Mouse (Mus musculus): ENCODE results near the gene Pgam5. TPM values are rescaled to one million over a fixed set of nuclear protein-coding genes. Genes with fewer than 3 reads are reported as not detected.

Pgam5 gene
- polyA plus RNA-seq, 1 experiment from 2014 or later, result 87.3 TPM

DNA sequence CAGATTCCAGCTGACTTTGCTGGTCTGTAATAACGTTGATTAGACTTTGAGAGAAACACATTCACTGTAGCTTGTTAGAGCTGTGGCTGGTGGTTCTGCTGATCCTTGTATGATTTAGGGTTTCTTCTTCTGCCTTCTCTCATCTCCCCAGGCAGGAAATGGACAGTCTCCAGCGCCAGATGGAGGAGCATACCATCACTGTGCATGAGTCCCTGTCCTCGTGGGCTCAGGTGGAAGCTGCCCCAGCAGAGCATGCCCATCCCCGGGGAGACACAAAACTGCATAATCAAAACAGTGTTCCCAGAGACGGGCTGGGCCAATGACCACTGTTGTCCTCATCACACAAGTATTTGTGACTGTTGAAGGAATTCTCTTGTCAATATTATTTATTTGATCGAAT is 47.0 kb downstream of the Pgam5 start:
- no peaks in the 10 kb centered on the region for H3K4me1 ChIP-seq
- ATAC-seq (ENCODE audit: low FRiP score), result no peak
- H3K27ac ChIP-seq, result no peak overlapping the region
- 88% methylated on average over 6 of the region's 6 CpGs for WGBS
- H3K4me3 ChIP-seq (replicated peaks), result no peak overlapping the region
- H3K4me2 ChIP-seq, result no peak overlapping the region
- H3K36me3 ChIP-seq (replicated peaks), result peaks cover 60% of the 10 kb centered on the region
- H3K27me3 ChIP-seq, result no peaks in the 10 kb centered on the region
- no peak overlapping the region for H3K9ac ChIP-seq
- no peaks in the 10 kb centered on the region for H3K9me3 ChIP-seq

DNA sequence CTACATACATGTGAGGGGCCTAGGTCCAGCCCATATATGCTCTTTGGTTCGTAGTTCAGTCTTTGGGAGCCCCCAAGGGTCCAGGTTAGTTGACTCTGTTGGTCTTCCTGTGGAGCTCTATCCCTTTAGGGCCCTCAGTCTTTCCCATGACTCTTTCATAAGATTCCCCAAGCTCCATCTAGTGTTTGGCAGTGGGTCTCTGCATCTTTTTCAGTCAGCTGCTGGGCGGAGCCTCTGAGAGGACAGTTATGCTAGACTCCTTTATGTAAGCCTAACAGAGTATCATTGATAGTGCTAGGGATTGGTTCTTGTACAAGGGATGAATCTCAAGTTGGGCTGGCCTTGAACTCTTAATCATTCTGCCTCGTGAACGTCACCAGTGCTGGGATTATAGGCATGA is 49.4 kb downstream of the Pgam5 start:
- no peak overlapping the region for H3K9ac ChIP-seq
- no peak overlapping the region for H3K4me2 ChIP-seq
- H3K4me3 ChIP-seq (replicated peaks), result no peak overlapping the region
- no peaks in the 10 kb centered on the region for H3K9me3 ChIP-seq
- H3K27ac ChIP-seq, result no peak overlapping the region
- H3K36me3 ChIP-seq (replicated peaks), result peaks cover 74% of the 10 kb centered on the region
- WGBS, result 95% methylated on average over 4 of the region's 4 CpGs
- H3K27me3 ChIP-seq, result no peaks in the 10 kb centered on the region
- no peaks in the 10 kb centered on the region for H3K4me1 ChIP-seq
- no peak for ATAC-seq (ENCODE audit: low FRiP score)

DNA sequence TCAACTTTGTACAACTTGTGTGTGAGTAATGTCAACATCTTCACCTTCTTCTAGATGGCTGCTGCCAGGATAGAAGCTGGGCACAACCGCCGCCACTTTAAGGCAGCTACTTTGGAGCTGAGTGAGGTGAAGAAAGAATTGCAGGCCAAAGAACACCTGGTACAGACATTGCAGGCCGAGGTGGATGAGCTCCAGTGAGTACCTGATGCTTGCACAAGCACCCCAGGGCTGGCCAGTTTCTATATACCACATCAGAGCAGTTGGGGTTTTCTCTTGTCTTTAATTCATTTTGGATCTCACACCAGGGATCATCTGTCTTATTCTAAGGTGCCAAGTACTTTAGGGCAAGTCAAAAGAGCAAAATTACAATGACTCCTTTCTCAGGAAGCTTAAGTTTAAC is 52.9 kb downstream of the Pgam5 start:
- H3K9ac ChIP-seq, result no peak overlapping the region
- ATAC-seq (ENCODE audit: low FRiP score), result no peak
- no peaks in the 10 kb centered on the region for H3K27me3 ChIP-seq
- no peaks in the 10 kb centered on the region for H3K4me1 ChIP-seq
- no peaks in the 10 kb centered on the region for H3K9me3 ChIP-seq
- H3K4me3 ChIP-seq (replicated peaks), result no peak overlapping the region
- 97% methylated on average over 3 of the region's 3 CpGs for WGBS
- no peak overlapping the region for H3K27ac ChIP-seq
- peaks cover 83% of the 10 kb centered on the region for H3K36me3 ChIP-seq (replicated peaks)
- no peak overlapping the region for H3K4me2 ChIP-seq

DNA sequence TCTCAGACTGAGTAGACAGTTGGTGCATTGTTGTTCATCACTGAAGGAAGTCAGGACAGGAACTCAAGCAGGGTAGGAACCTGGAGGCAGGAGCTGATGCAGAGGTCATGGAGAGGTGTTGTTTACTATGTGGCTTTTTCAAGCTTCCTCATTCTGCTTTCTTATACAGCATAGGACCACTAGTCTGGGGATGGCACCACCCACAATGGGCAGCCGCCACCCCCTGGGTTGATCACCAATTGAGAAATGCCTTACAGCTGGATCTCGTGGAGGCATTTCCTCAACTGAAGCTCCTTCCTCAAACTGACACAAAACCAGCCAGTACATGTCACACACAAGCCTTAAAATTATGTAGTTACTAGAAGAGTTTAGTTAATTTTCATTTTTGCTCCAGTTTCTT is 58.4 kb downstream of the Pgam5 start:
- Histone ChIP-seq H3K4me3 (replicated peaks) (no peak overlapping the region), H3K9ac (no peak overlapping the region), H3K27me3 (no peaks in the 10 kb centered on the region), H3K27ac (no peak overlapping the region), H3K4me2 (no peak overlapping the region), H3K9me3 (no peaks in the 10 kb centered on the region), H3K4me1 (no peaks in the 10 kb centered on the region), H3K36me3 (replicated peaks) (peaks cover 82% of the 10 kb centered on the region)
- no peak for ATAC-seq (ENCODE audit: low FRiP score)
- 86% methylated on average over 2 of the region's 2 CpGs for WGBS

Other genes with a start within 250 kb of the Pgam5 start
- 5.9 and 8.4 TPM in 2 replicates for gene Gm17655, start 197.4 kb downstream of the Pgam5 start, polyA plus RNA-seq (2016; fragmentation: Nextera tagmentation; extraction: Ambion mirVana)
- gene Gm35315, start 175.5 kb downstream of the Pgam5 start, polyA plus RNA-seq (2016; fragmentation: Nextera tagmentation; extraction: Ambion mirVana), result 1.4 and 2.1 TPM in 2 replicates
- gene Plcxd1, start 169.9 kb downstream of the Pgam5 start, polyA plus RNA-seq (2016; fragmentation: Nextera tagmentation; extraction: Ambion mirVana), result 1.1 and 1.2 TPM in 2 replicates
- 39.3 and 44.4 TPM in 2 replicates for gene Gtpbp6, start 161.7 kb downstream of the Pgam5 start, polyA plus RNA-seq (2016; fragmentation: Nextera tagmentation; extraction: Ambion mirVana)
- 12.4 and 13.0 TPM in 2 replicates for gene Zfp605, start 159.8 kb downstream of the Pgam5 start, polyA plus RNA-seq (2016; fragmentation: Nextera tagmentation; extraction: Ambion mirVana)
- gene Chfr, start 134.1 kb downstream of the Pgam5 start, polyA plus RNA-seq (2016; fragmentation: Nextera tagmentation; extraction: Ambion mirVana), result 79.2 and 81.8 TPM in 2 replicates
- gene Golga3, start 93.2 kb downstream of the Pgam5 start, polyA plus RNA-seq (2016; fragmentation: Nextera tagmentation; extraction: Ambion mirVana), result 23.0 and 24.6 TPM in 2 replicates
- 37.3 and 39.0 TPM in 2 replicates for gene Ankle2, start 38.9 kb downstream of the Pgam5 start, polyA plus RNA-seq (2016; fragmentation: Nextera tagmentation; extraction: Ambion mirVana)
- gene Pxmp2, start 16.3 kb upstream of the Pgam5 start, polyA plus RNA-seq (2016; fragmentation: Nextera tagmentation; extraction: Ambion mirVana), result 10.4 and 11.7 TPM in 2 replicates
- 45.4 and 46.1 TPM in 2 replicates for gene Pole, start 16.4 kb upstream of the Pgam5 start, polyA plus RNA-seq (2016; fragmentation: Nextera tagmentation; extraction: Ambion mirVana)
- gene P2rx2, start 73.3 kb upstream of the Pgam5 start, polyA plus RNA-seq (2016; fragmentation: Nextera tagmentation; extraction: Ambion mirVana), result 1.8 and 1.9 TPM in 2 replicates
- not detected in 2 replicates for gene Lrcol1, start 74.8 kb upstream of the Pgam5 start, polyA plus RNA-seq (2016; fragmentation: Nextera tagmentation; extraction: Ambion mirVana)
- 39.5 and 39.8 TPM in 2 replicates for gene Fbrsl1, start 178.6 kb upstream of the Pgam5 start, polyA plus RNA-seq (2016; fragmentation: Nextera tagmentation; extraction: Ambion mirVana)

Measured in forebrain, embryonic 12.5 days (tissue).